ENCODE assay signal across 14 mouse cellular contexts in the genomic region with DNA sequence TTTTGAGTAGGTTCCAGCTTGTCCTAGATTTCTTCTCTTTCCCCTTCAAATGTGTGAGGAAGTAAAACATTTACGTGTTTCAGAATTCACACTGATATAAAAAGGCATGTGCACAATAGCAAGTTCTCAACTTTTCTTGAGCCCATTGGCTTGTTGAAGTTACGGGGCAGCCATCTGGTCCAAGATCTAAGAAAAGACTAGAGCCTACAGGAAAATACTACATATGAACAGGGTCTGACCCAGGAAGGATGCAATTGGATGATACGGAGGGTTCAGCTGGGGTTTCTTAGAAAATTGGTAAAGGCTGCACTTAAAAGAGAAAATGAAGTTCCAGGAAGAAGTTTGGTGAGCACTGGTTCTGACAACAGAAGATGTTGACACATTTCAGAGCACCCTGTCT.
DNase-seq lines count a peak whose midpoint lies in the region.
"Had no signal": no experiment of that assay in that cellular context is flagged by ENCODE, and none has a peak within 500 bp of the region (broad histone marks: within the 10 kb centered on the region; RNA-seq: fewer than 3 reads in every experiment).

No protein-coding gene starts in this region.

- peak; percentile 9 to 11 for DNase-seq in frontal cortex, adult 2 months (ENCODE audit: extremely low spot score in 1 of 2, low spot score in 1 of 2)
- no peak for DNase-seq in frontal cortex, postnatal 25 days (ENCODE audit: low spot score in 2 of 2)
- peak; percentile 3 for DNase-seq in left cerebral cortex, adult 11 months (ENCODE audit: low spot score)
- no peak for DNase-seq in left cerebral cortex, postnatal 4 days
- peak; percentile 25 for DNase-seq in brain, adult 2 months (ENCODE audit: low read depth, low spot score)
- DNase-seq in ovary, postnatal 14 days (ENCODE audit: low spot score): no peak
- DNase-seq: adrenal gland, adult 2 months; adrenal gland, postnatal 10 days; adrenal gland, postnatal 25 days; cerebellum, adult 11-12 months; cerebellum, adult 2 months; cerebellum, adult 9-10 months; cerebellum, postnatal 10 days; cerebellum, postnatal 25 days had no signal

- intact Hi-C loops in left cerebral cortex, postnatal 4 days (cut with DNase I): no loop called here

Comparison
In these comparisons a context has a peak if more than half of its experiments do, and no peak if none do; other contexts are left out.
1. DNase-seq: peak in frontal cortex, adult 2 months (2 of 2), left cerebral cortex, adult 11 months (single experiment) and brain, adult 2 months (single experiment); none in frontal cortex, postnatal 25 days (0 of 2), left cerebral cortex, postnatal 4 days (single experiment) and ovary, postnatal 14 days (single experiment).